Mouse (Mus musculus): ENCODE measurements around the gene A930009A15Rik. TPM values are rescaled to one million over a fixed set of nuclear protein-coding genes. Genes with fewer than 3 reads are reported as not detected.

A930009A15Rik gene
- total RNA-seq, 1 experiment from 2014 or later = not detected

GRCm38 (mm10) chr10:115579076-115579475 is 9.3 kb downstream of the A930009A15Rik start:
- no peak for ATAC-seq (replicated peaks; ENCODE audit: low read depth, poor library complexity, severe bottlenecking)

- ATAC-seq (replicated peaks; ENCODE audit: low read depth, poor library complexity, severe bottlenecking) = no peak
Measured at GRCm38 (mm10) chr10:115579494-115579893, 9.7 kb downstream of the A930009A15Rik start.

- no peak for ATAC-seq (replicated peaks; ENCODE audit: low read depth, poor library complexity, severe bottlenecking)
Measured at GRCm38 (mm10) chr10:115581971-115582370, 12.2 kb downstream of the A930009A15Rik start.

GRCm38 (mm10) chr10:115583071-115583470 is 13.3 kb downstream of the A930009A15Rik start:
- no peak for ATAC-seq (replicated peaks; ENCODE audit: low read depth, poor library complexity, severe bottlenecking)

GRCm38 (mm10) chr10:115584656-115585055 is 14.9 kb downstream of the A930009A15Rik start:
- ATAC-seq (replicated peaks; ENCODE audit: low read depth, poor library complexity, severe bottlenecking) = no peak

GRCm38 (mm10) chr10:115585491-115586245 is 15.9 kb downstream of the A930009A15Rik start:
- no peak for ATAC-seq (replicated peaks; ENCODE audit: low read depth, poor library complexity, severe bottlenecking)

- ATAC-seq (replicated peaks; ENCODE audit: low read depth, poor library complexity, severe bottlenecking) = peak; percentile 66
Measured at GRCm38 (mm10) chr10:115586246-115587231, 16.8 kb downstream of the A930009A15Rik start.

- ATAC-seq (replicated peaks; ENCODE audit: low read depth, poor library complexity, severe bottlenecking) = peak; percentile 45
Measured at GRCm38 (mm10) chr10:115587301-115587969, 17.6 kb downstream of the A930009A15Rik start, which contains the start of gene Lgr5. Gene Lgr5, minus strand, starts transcription at chr10:115587780.

GRCm38 (mm10) chr10:115587979-115588378 is 18.2 kb downstream of the A930009A15Rik start:
- no peak for ATAC-seq (replicated peaks; ENCODE audit: low read depth, poor library complexity, severe bottlenecking)

GRCm38 (mm10) chr10:115593221-115593620 is 23.4 kb downstream of the A930009A15Rik start:
- ATAC-seq (replicated peaks; ENCODE audit: low read depth, poor library complexity, severe bottlenecking) = no peak

GRCm38 (mm10) chr10:115593651-115594050 is 23.9 kb downstream of the A930009A15Rik start:
- ATAC-seq (replicated peaks; ENCODE audit: low read depth, poor library complexity, severe bottlenecking) = no peak

- peak; percentile 32; the same call in 1 of the 2 replicates for ATAC-seq (replicated peaks; ENCODE audit: low read depth, poor library complexity, severe bottlenecking)
Measured at GRCm38 (mm10) chr10:115595748-115596147, 26.0 kb downstream of the A930009A15Rik start.

- ATAC-seq (replicated peaks; ENCODE audit: low read depth, poor library complexity, severe bottlenecking) = peak; percentile 96
Measured at GRCm38 (mm10) chr10:115617456-115618287, 47.9 kb downstream of the A930009A15Rik start.

- ATAC-seq (replicated peaks; ENCODE audit: low read depth, poor library complexity, severe bottlenecking) = peak; percentile 52
Measured at GRCm38 (mm10) chr10:115618288-115618856, 48.6 kb downstream of the A930009A15Rik start.

- no peak for ATAC-seq (replicated peaks; ENCODE audit: low read depth, poor library complexity, severe bottlenecking)
Measured at GRCm38 (mm10) chr10:115623481-115623880, 53.7 kb downstream of the A930009A15Rik start.

GRCm38 (mm10) chr10:115623956-115624671 is 54.3 kb downstream of the A930009A15Rik start:
- ATAC-seq (replicated peaks; ENCODE audit: low read depth, poor library complexity, severe bottlenecking) = peak; percentile 97

GRCm38 (mm10) chr10:115624957-115625356 is 55.2 kb downstream of the A930009A15Rik start:
- no peak for ATAC-seq (replicated peaks; ENCODE audit: low read depth, poor library complexity, severe bottlenecking)

GRCm38 (mm10) chr10:115626678-115627077 is 56.9 kb downstream of the A930009A15Rik start:
- ATAC-seq (replicated peaks; ENCODE audit: low read depth, poor library complexity, severe bottlenecking) = no peak
